Mouse (Mus musculus) lung, postnatal 10 days (tissue): ENCODE data around the gene Entpd8.

ENCODE experiments used
- DNase-seq: peaks from one replicate; pipeline ENCODE4 v3.0.0; 2021

Gene Entpd8

DNA sequence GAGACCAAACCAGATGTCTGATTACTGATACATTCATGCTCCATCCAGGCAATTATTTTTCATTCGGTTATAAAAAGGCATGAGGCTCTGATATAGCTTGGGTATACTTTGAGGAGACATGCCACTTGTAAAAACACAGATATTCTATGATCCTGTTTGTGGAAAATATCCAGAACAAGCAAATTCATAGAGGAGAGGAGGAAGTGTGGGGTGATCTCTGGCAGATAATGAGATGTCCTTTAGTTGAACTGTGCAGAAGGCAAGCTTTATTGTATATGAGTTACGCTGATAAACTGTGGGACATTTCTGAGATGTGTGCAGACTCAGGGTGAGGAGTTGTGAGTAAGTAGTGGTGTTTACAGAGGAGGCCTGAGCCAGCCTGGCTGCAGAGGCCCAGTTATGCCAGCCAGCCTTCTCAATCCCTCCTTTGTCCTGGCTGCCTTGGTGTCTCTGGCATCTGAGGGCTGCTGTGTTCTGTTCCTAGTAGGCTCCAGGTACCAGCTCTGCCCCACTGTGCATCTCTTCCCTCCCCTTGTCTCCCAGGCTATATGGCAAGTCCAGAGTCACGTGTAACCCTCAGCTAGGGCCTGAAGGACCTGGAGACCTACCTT, 18.0 kb downstream of the Entpd8 start:
- no peak for DNase-seq

DNA sequence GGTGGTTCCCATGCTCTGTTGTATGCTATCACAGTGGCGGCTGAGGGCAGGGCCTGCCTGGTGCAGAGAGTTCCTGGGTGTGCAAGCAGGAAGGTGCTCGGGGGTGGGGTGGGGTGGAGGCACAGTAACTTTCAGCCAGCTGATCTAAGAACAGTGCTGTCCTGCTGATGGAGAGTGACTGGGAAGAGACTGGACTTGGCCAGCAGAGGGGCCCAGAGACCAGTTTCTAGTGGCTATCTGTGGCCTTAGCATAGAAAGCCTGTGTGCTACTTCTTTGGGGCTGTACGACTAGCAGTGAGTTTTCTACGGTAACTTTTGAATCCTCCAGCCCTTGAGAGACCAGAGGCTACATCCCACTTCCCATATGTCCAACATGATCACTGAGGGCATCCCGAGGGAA, 18.9 kb downstream of the Entpd8 start:
- DNase-seq = peak; percentile 76

DNA sequence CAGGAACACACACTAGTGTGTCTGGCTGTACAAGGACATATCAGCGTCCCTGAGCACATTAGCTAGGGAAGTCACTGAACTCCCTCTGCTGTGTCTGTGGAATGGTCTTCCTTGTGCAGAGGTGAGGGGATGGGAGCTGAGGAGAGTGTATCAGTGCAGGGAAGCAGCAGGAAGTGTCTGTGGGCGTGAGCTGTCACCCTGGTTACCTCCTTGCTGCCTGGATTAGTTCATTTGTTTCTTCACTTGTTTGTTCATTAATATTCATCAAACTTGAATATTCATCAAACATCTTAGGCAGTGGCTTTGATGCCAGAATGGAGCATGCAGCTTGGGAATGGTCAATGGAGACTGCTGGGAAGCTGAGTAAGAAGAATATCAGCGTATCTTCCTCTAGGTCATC, 19.6 kb downstream of the Entpd8 start:
- DNase-seq = no peak

DNA sequence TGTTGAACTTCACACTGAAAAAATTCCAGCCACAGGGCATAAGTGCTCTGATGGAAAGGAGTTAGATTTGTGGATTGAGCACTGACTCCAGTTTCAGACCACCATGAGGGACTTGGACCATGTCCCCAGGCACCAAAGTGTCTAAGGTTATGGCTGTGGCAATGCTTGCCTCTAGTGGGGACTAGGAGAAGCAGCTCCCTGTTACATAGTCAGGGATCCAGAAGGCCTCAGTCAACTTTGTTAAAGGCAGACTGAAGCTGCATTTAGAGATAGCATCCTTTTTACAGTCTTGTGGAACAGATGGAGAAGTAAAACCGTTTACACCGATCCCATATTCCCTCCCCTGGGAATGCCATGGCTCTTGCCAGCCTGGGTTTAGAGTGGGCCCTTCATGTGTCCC, 24.0 kb downstream of the Entpd8 start:
- no peak for DNase-seq

GRCm38 (mm10) chr2:25106045-25106444, 25.9 kb downstream of the Entpd8 start:
- peak; percentile 33 for DNase-seq

DNA sequence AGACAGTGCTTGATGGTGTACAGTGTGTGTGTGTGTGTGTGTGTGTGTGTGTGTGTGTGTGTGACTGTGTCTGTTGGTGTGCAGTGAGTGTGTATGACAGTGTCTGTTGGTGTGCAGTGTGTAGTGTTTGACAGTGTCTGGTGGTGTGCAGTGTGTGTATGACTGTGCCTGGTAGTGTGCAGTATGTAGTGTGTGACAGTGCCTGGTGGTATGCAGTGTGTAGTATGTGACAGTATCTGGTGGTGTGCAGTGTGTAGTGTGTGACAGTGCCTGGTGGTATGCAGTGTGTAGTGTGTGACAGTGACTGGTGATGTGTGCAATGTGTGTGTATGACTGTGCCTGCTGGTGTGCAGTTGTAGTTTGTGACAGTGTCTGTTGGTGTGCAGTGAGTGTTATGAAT, 29.4 kb downstream of the Entpd8 start:
- DNase-seq = no peak

DNA sequence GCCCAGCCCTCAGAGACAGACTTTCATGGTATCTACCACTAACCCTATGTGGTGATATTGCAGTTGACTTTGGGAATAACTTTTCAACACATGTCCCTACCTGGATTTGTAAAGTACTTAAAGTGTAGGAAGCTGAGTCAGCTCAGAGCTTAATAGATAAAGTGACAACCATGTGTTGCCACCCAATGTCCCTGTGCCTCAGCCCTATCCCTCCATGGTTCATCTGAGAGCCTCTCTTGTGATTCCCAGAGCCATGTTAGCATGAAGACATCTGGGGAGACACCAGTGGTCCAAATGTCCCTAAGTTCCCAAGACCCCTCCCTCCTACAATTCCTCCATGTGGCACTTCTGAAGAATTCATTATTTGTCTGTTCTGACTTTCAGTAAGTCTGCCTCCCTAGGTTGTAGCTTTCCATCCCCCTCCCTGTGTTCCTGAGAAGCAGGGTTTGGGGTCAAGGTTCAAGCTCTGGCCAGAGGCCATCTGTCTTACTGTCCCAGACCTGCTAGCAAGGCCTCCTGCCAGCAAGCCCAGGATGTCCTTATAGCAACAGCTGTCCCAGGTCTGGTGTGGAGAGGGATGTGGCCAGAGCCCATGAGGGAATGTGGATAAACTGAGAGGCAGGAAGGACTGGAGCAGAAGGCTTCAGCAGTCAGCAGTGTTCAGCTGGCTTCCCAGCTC, 30.5 kb downstream of the Entpd8 start:
- DNase-seq = peak; percentile 75

- DNase-seq = peak; percentile 86
Measured at GRCm38 (mm10) chr2:25111184-25111791, 31.2 kb downstream of the Entpd8 start.

GRCm38 (mm10) chr2:25114308-25114707, 34.2 kb downstream of the Entpd8 start:
- no peak for DNase-seq

DNA sequence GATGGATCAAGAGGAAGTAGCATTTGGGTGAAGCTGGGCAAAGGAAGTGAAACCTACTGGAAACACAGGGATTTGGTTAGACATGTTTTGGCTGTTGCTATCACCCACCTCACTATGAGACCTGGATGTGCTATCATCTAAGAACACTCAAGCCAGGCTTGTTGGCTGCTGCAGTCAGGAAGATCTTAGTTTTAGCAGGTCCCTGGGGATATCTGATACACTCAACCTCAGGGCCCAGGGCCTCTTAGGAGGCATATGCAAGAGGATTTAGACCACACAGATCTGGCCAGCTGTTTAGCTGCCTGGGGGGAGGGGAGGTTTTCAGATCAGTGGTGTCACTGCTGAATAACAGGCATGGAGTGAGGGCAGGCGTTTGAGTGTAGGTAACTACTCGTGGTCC, 35.3 kb downstream of the Entpd8 start:
- no peak for DNase-seq

DNA sequence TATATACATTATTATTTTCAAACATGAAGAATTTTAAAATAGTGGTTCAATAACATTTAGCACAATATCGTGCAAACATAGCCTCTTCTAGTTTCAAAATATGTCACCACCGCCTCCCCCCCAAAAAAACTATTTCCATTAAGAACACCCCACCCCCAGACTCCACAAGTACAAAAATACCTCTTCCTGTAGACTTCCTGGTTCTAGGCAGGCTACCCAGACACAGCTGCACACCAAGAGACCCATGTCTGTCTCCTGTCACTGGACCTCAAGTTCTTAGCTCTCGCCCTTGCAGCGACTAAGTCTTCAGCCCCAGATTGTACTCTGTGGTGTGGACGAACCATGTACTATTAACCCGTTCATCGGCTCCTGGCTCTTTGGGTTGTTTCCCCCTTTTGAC, 40.9 kb downstream of the Entpd8 start:
- DNase-seq = no peak

- DNase-seq = no peak
Measured at GRCm38 (mm10) chr2:25122666-25123065, 42.6 kb downstream of the Entpd8 start.

- DNase-seq = no peak
Measured at GRCm38 (mm10) chr2:25123527-25123926, 43.4 kb downstream of the Entpd8 start.

DNA sequence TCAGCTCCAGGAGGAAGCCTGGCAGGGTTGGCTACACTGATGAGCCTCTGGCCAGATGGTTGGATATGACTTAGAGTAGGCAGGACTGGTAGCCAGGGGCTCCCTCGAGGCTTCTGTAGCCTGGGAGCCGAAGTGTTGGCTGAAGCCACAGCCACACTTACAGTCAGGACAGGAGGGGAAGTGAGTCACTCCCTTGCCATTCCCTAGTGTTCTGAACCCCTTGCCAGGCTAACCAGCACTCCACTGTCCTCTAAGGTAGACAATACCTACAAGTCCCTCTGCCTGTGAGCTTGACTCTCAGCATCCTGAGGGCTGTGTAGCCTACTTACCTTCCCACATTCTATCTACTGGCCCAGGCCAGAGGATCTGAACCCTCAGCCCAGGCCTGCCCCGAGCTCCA, 44.3 kb downstream of the Entpd8 start:
- DNase-seq = no peak

DNA sequence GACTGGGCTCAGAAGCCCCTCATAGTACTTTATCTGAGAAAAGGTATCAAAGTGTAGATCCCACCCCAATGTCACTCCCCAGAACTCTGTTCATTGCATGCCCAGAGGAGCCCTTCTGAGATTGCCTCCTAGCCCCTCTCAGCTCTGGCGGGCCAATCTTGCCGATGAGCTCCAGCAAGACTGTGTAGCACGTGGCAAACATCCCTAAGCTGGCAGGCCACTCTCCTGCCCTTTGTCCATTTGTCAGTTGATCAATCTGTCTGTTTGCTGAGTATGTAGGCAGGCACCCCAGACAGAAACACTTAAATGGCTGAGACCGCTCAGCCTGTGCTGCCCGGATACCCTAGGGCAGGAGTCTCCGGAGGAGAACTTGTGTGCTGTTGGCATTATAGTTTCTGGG, 45.0 kb downstream of the Entpd8 start:
- no peak for DNase-seq

- no peak for DNase-seq
Measured at GRCm38 (mm10) chr2:25126011-25127010, 46.2 kb downstream of the Entpd8 start.

DNA sequence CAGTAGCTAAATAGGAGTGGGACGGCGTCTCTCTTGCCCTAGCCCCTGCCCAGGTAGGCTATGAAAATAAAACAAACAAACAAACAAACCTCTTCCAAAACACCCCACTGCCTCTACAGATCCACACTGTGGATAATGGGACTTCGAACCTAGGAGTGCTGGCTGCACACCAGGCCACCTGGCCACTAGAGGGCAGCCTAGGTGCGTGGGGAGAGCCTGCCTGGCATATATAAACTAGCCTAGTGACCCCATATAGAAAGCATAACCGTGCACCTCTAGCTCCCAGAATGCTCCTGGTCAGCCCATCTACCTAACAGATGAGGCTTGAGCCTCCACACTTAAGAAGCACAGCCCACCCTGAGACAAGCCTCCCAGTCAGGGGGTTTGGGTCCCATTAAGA, 47.1 kb downstream of the Entpd8 start:
- peak; percentile 75 for DNase-seq

GRCm38 (mm10) chr2:25128072-25128471, 48.0 kb downstream of the Entpd8 start:
- peak; percentile 54 for DNase-seq

GRCm38 (mm10) chr2:25131601-25132000, 51.5 kb downstream of the Entpd8 start:
- no peak for DNase-seq
